Mouse (Mus musculus) heart, postnatal 0 days (tissue): ENCODE results near the gene Igfbp1. TPM values are rescaled to one million over a fixed set of nuclear protein-coding genes. Genes with fewer than 3 reads are reported as not detected.

ENCODE experiments used
- ATAC-seq: fragments of 200-750 bp; cut with Nextera tagmentation; 2 replicates; pipeline ENCODE4 v1.8.0; 2017; ENCODE audit warnings: low read depth, moderate number of reproducible peaks, moderate library complexity; ENCODE audit not compliant: insufficient read depth
- DNase-seq: peaks from one replicate; pipeline ENCODE4 v3.0.0-alpha.2; 2016; ENCODE audit warnings: low spot score
- H3K27ac ChIP-seq: fragments of 300-500 bp; sonication (generic); 2 replicates; pipeline ENCODE4 v1.5.1; 2014; ENCODE audit warnings: low read depth, mild to moderate bottlenecking
- H3K27me3 ChIP-seq: fragments of 300-500 bp; sonication (generic); 2 replicates; pipeline ENCODE4 v1.6.1; 2014; ENCODE audit warnings: low read length, mixed read lengths; ENCODE audit not compliant: control insufficient read depth, insufficient read depth
- H3K36me3 ChIP-seq: fragments of 300-500 bp; sonication (generic); replicated peaks from 2 replicates; pipeline ENCODE4 v1.6.1; 2014; ENCODE audit warnings: low read length, mixed read lengths; ENCODE audit not compliant: control insufficient read depth, insufficient read depth
- H3K4me1 ChIP-seq: fragments of 300-500 bp; sonication (generic); 2 replicates; pipeline ENCODE4 v1.6.1; 2014; ENCODE audit warnings: antibody characterized with exemption; ENCODE audit not compliant: control insufficient read depth, insufficient read depth
- H3K4me2 ChIP-seq: fragments of 300-500 bp; sonication (generic); 2 replicates; pipeline ENCODE4 v1.6.1; 2014; ENCODE audit warnings: low read depth, mild to moderate bottlenecking, low read length, moderate library complexity
- H3K4me3 ChIP-seq: fragments of 300-500 bp; sonication (generic); 2 replicates; pipeline ENCODE4 v1.5.1; 2014; ENCODE audit warnings: low read depth, low read length
- H3K9ac ChIP-seq: fragments of 300-500 bp; sonication (generic); replicated peaks from 2 replicates; pipeline ENCODE4 v1.6.1; 2014; ENCODE audit warnings: low read depth, low read length, mixed read lengths
- H3K9me3 ChIP-seq: fragments of 300-500 bp; sonication (generic); replicated peaks from 2 replicates; pipeline ENCODE4 v1.6.1; 2016; ENCODE audit warnings: low read length; ENCODE audit not compliant: control insufficient read depth
- CTCF ChIP-seq: IDR thresholded peaks from 2 replicates; pipeline ENCODE4 v1.5.1; 2016; ENCODE audit warnings: antibody characterized with exemption, control low read depth, low read depth
- EP300 ChIP-seq: IDR thresholded peaks from 2 replicates; pipeline ENCODE4 v1.6.1; 2016; ENCODE audit warnings: antibody characterized with exemption, low read depth
- WGBS: fragments of 180-500 bp; shearing (Covaris S2); extraction: QIAGEN DNeasy Blood & Tissue Kit; methylation state at CpG from one replicate; pipeline ENCODE4 v1.1.7; 2014; 5-methylcytosine and 5-hydroxymethylcytosine counted together
- polyA plus RNA-seq: library from polyadenylated mRNA; unstranded; fragments of >200 nt; fragmentation: Nextera tagmentation; extraction: Ambion mirVana; gene quantifications from 2 replicates; pipeline ENCODE4 v1.2.1, GENCODE M21; 2015
- total RNA-seq: library from RNA; depleted of rRNA; stranded (reverse); fragments of >200 nt; gene quantifications from 2 replicates; pipeline ENCODE4 v1.2.3, GENCODE M21; 2014; ENCODE audit warnings: low replicate concordance

The Igfbp1 gene
- total and polyA plus RNA-seq, 2 experiments from 2014 or later = 10.6 TPM; not detected in 1

GRCm38 (mm10) chr11:7226200-7226599 lies 28.6 kb downstream of the Igfbp1 start:
- Histone ChIP-seq H3K36me3 (no peaks in the 10 kb centered on the region), H3K4me2 (no peak overlapping the region), H3K27ac (no peak overlapping the region), H3K9ac (no peak overlapping the region), H3K4me1 (no peaks in the 10 kb centered on the region), H3K27me3 (no peaks in the 10 kb centered on the region), H3K9me3 (no peaks in the 10 kb centered on the region), H3K4me3 (no peak overlapping the region)
- ATAC-seq (no peak), DNase-seq (no peak)
- TF ChIP-seq EP300 = no peak
- TF ChIP-seq CTCF = no peak
- WGBS = 77% methylated on average over 2 of the region's 2 CpGs

- Histone ChIP-seq H3K36me3 (no peaks in the 10 kb centered on the region), H3K4me3 (no peak overlapping the region), H3K27me3 (no peaks in the 10 kb centered on the region), H3K4me1 (no peaks in the 10 kb centered on the region), H3K9ac (no peak overlapping the region), H3K4me2 (no peak overlapping the region), H3K9me3 (no peaks in the 10 kb centered on the region), H3K27ac (no peak overlapping the region)
- DNase-seq (no peak), ATAC-seq (no peak)
- TF ChIP-seq EP300 (no peak), CTCF (no peak)
- 81% methylated on average over 7 of the region's 7 CpGs for whole genome bisulfite sequencing
These were observed 29.4 kb downstream of the Igfbp1 start for GRCm38 (mm10) chr11:7226810-7227550.

GRCm38 (mm10) chr11:7228107-7228506 lies 30.5 kb downstream of the Igfbp1 start:
- Histone ChIP-seq H3K4me3 (no peak overlapping the region), H3K27me3 (no peaks in the 10 kb centered on the region), H3K9ac (no peak overlapping the region), H3K36me3 (no peaks in the 10 kb centered on the region), H3K9me3 (no peaks in the 10 kb centered on the region), H3K4me1 (no peaks in the 10 kb centered on the region), H3K27ac (no peak overlapping the region), H3K4me2 (no peak overlapping the region)
- WGBS = 68% methylated on average over 4 of the region's 4 CpGs
- DNase-seq (no peak), ATAC-seq (no peak)
- TF ChIP-seq EP300 (no peak), CTCF (no peak)

- TF ChIP-seq EP300 = no peak
- TF ChIP-seq CTCF = no peak
- Histone ChIP-seq H3K27me3 (no peaks in the 10 kb centered on the region), H3K27ac (no peak overlapping the region), H3K4me1 (no peaks in the 10 kb centered on the region), H3K4me3 (no peak overlapping the region), H3K9me3 (no peaks in the 10 kb centered on the region), H3K4me2 (no peak overlapping the region), H3K9ac (no peak overlapping the region), H3K36me3 (no peaks in the 10 kb centered on the region)
- 75% methylated on average over 4 of the region's 4 CpGs for WGBS
- ATAC-seq (no peak), DNase-seq (no peak)
These were observed 32.4 kb downstream of the Igfbp1 start for GRCm38 (mm10) chr11:7230000-7230399.

GRCm38 (mm10) chr11:7231958-7232357 lies 34.4 kb downstream of the Igfbp1 start:
- H3K36me3 ChIP-seq = no peaks in the 10 kb centered on the region
- H3K4me3 ChIP-seq = no peak overlapping the region
- no peak overlapping the region for H3K27ac ChIP-seq
- no peak for TF ChIP-seq CTCF
- ATAC-seq (no peak), DNase-seq (no peak)
- H3K27me3 ChIP-seq = no peaks in the 10 kb centered on the region
- no peaks in the 10 kb centered on the region for H3K9me3 ChIP-seq
- H3K4me1 ChIP-seq = no peaks in the 10 kb centered on the region
- H3K9ac ChIP-seq = no peak overlapping the region
- 87% methylated on average over 4 of the region's 4 CpGs for WGBS
- H3K4me2 ChIP-seq = no peak overlapping the region

GRCm38 (mm10) chr11:7233333-7233732 lies 35.8 kb downstream of the Igfbp1 start:
- 64% methylated on average over 2 of the region's 2 CpGs for whole genome bisulfite sequencing
- Histone ChIP-seq H3K36me3 (no peaks in the 10 kb centered on the region), H3K4me2 (no peak overlapping the region), H3K9ac (no peak overlapping the region), H3K4me3 (no peak overlapping the region), H3K9me3 (no peaks in the 10 kb centered on the region), H3K27me3 (no peaks in the 10 kb centered on the region), H3K27ac (no peak overlapping the region), H3K4me1 (no peaks in the 10 kb centered on the region)
- ATAC-seq = no peak
- no peak for DNase-seq
- no peak for TF ChIP-seq EP300
- no peak for TF ChIP-seq CTCF
